ENCODE assay signal across 8 mouse cellular contexts in the genomic region with DNA sequence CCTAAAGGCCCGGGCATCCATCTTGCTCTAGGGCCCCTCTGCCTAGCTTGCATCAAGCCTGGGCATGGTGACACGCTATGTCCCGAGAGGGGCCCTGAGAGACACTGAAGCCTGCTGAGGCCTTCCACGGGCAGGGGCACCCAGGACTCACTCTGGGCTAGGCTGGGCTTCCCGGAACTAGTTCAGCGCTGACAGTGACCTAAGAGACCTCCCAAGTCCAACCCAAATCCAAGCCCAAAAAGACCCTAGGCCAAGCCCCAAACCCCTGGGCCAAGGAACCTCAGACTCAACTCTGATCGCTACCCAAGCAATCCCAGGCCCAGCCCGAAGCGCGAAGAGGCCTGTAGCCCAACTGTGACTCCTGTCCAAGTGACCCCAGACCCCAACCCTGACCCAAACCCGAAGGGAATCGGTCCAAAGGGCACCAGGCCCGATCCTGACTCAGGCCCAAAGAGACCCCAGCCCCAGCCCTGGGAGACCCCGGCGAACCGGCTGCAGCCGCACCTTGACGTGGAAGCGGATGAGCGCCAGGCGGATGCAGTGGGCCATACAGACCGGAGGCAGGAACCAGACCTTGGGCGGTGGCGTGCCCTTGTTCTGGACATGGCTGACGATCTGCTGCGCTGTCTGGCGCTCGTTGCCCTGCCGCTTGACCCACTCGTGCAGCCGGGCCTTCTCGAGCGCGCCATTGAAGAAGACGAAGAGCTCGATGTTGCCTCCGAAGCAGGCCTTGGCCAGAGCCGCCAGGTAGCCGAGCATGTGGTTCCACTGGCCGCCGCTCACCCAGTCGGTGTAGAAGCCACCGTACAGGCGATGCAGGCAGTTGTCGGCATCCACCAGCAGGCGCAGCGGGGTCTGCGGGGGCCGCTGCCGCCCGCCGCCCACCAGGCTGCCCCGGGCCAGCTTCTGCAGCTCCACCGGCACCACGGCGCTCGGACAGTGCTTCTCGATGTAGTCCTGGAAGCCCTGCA. TPM values are rescaled to one million over a fixed set of nuclear protein-coding genes. Genes with fewer than 3 reads are reported as not detected.
A peak's percentile ranks its signal among the peaks of the same experiment; 100 is the strongest.
DNase-seq lines count a peak whose midpoint lies in the region; ATAC-seq and TF ChIP-seq lines count a peak whose summit lies in the region.

No protein-coding gene starts in this region.

- peaks cover 16 to 25% of the 10 kb centered on the region in 2 experiments; a peak in 3 of 4 replicates for H3K4me1 ChIP-seq in ES-E14 (ENCODE audit: control insufficient read depth in 2 of 2, insufficient read depth in 2 of 2, low read length in 2 of 2, poor library complexity in 1 of 2)
- peaks cover 62% of the 10 kb centered on the region for H3K4me1 ChIP-seq in forebrain, embryonic 13.5 days
- 0 out of 2 replicates have a peak, but pooled peaks cover 8% of the 10 kb centered on the region for H3K4me1 ChIP-seq in heart, postnatal 0 days (ENCODE audit: control insufficient read depth, insufficient read depth)
- H3K4me1 ChIP-seq in liver, embryonic 16.5 days (ENCODE audit: control insufficient read depth, low read depth, low read length) = peaks cover 55% of the 10 kb centered on the region
- peaks cover 55% of the 10 kb centered on the region for H3K4me1 ChIP-seq in neural tube, embryonic 15.5 days

- ATAC-seq in forebrain, embryonic 13.5 days = no peak
- ATAC-seq in heart, postnatal 0 days (ENCODE audit: insufficient read depth, low read depth) = peak; percentile 3; the same call in 1 of the 2 replicates
- no peak for ATAC-seq in liver, embryonic 16.5 days (ENCODE audit: low read depth)
- ATAC-seq in neural tube, embryonic 15.5 days (ENCODE audit: low FRiP score) = peak; percentile 9; the same call in 1 of the 2 replicates

- peak overlapping the region; percentile 100 for H3K4me2 ChIP-seq in forebrain, embryonic 13.5 days
- H3K4me2 ChIP-seq in heart, postnatal 0 days (ENCODE audit: low read depth, low read length) = peak overlapping the region; percentile 91
- H3K4me2 ChIP-seq in liver, embryonic 16.5 days (ENCODE audit: low read depth, low read length) = peak overlapping the region; percentile 93
- H3K4me2 ChIP-seq in neural tube, embryonic 15.5 days = peak overlapping the region; percentile 98

- in situ Hi-C loops in ES-E14 (cut with MboI; ENCODE audit: low sequenced_read_pairs in 2 of 2, unreplicated experiment in 2 of 2) = no loop called here

- H3K9ac ChIP-seq in ES-E14 (ENCODE audit: insufficient read depth, low read depth, low read length, poor library complexity, severe bottlenecking) = peak overlapping the region; percentile 86
- H3K9ac ChIP-seq in forebrain, embryonic 13.5 days = peak overlapping the region; percentile 97
- peak overlapping the region; percentile 86 for H3K9ac ChIP-seq in heart, postnatal 0 days (replicated peaks; ENCODE audit: low read depth, low read length)
- H3K9ac ChIP-seq in liver, embryonic 16.5 days (ENCODE audit: low read depth, low read length) = peak overlapping the region; percentile 98
- H3K9ac ChIP-seq in neural tube, embryonic 15.5 days (replicated peaks) = peak overlapping the region; percentile 95

- H3K4me3 ChIP-seq in ES-E14 (ENCODE audit: insufficient read depth in 1 of 2, low read depth in 1 of 2, low read length in 2 of 2, poor library complexity in 1 of 2, severe bottlenecking in 1 of 2) = peak overlapping the region; percentile 90 to 96
- peak overlapping the region; percentile 89 for H3K4me3 ChIP-seq in forebrain, embryonic 13.5 days
- peak overlapping the region; percentile 91 for H3K4me3 ChIP-seq in heart, postnatal 0 days (ENCODE audit: low read depth, low read length)
- peak overlapping the region; percentile 96 for H3K4me3 ChIP-seq in liver, embryonic 16.5 days (ENCODE audit: low read depth, low read length)
- H3K4me3 ChIP-seq in neural tube, embryonic 15.5 days (replicated peaks) = peak overlapping the region; percentile 92

- H3K9me3 ChIP-seq in ES-E14 (ENCODE audit: control insufficient read depth, insufficient read depth, low read depth, low read length) = no peaks in the 10 kb centered on the region
- no peaks in the 10 kb centered on the region for H3K9me3 ChIP-seq in forebrain, embryonic 13.5 days (replicated peaks)
- no peaks in the 10 kb centered on the region for H3K9me3 ChIP-seq in heart, postnatal 0 days (replicated peaks; ENCODE audit: control insufficient read depth, low read length)
- H3K9me3 ChIP-seq in liver, embryonic 16.5 days (replicated peaks; ENCODE audit: control insufficient read depth, low read length) = no peaks in the 10 kb centered on the region
- no peaks in the 10 kb centered on the region for H3K9me3 ChIP-seq in neural tube, embryonic 15.5 days (replicated peaks)

- under 1% methylated on average over 51 of the region's 58 CpGs for WGBS in forebrain, embryonic 13.5 days
- WGBS in heart, postnatal 0 days = under 1% methylated on average over 52 of the region's 58 CpGs
- WGBS in liver, embryonic 16.5 days (ENCODE audit: insufficient replicate concordance) = under 1% methylated on average over 58 of the region's 58 CpGs
- WGBS in neural tube, embryonic 15.5 days = under 1% methylated on average over 58 of the region's 58 CpGs

- H3K27me3 ChIP-seq in forebrain, embryonic 13.5 days = no peaks in the 10 kb centered on the region
- no peaks in the 10 kb centered on the region for H3K27me3 ChIP-seq in heart, postnatal 0 days (ENCODE audit: control insufficient read depth, insufficient read depth, low read length)
- no peaks in the 10 kb centered on the region for H3K27me3 ChIP-seq in liver, embryonic 16.5 days (ENCODE audit: control insufficient read depth, insufficient read depth, low read depth, low read length)
- H3K27me3 ChIP-seq in neural tube, embryonic 15.5 days (replicated peaks) = no peaks in the 10 kb centered on the region

- no peak for TF ChIP-seq EP300 in heart, postnatal 0 days (IDR thresholded peaks at IDR 0.05; ENCODE audit: low read depth)

- peaks cover 3% of the 10 kb centered on the region; the same call in 1 of the 2 replicates for H3K36me3 ChIP-seq in ES-E14 (ENCODE audit: control insufficient read depth, insufficient read depth, low read length, poor library complexity, severe bottlenecking)
- no peaks in the 10 kb centered on the region for H3K36me3 ChIP-seq in forebrain, embryonic 13.5 days (ENCODE audit: poor library complexity, severe bottlenecking)
- H3K36me3 ChIP-seq in heart, postnatal 0 days (replicated peaks; ENCODE audit: control insufficient read depth, insufficient read depth, low read length) = peaks cover 5% of the 10 kb centered on the region; the same call in 1 of the 2 replicates
- no peaks in the 10 kb centered on the region for H3K36me3 ChIP-seq in liver, embryonic 16.5 days (ENCODE audit: control insufficient read depth, insufficient read depth)
- H3K36me3 ChIP-seq in neural tube, embryonic 15.5 days = no peaks in the 10 kb centered on the region

- TF ChIP-seq CTCF in heart, postnatal 0 days (IDR thresholded peaks at IDR 0.05; ENCODE audit: low read depth) = no peak

- no peak for DNase-seq in ES-E14 (ENCODE audit: low read depth, low spot score)
- DNase-seq in c-Kit-positive CD71-positive TER-119-positive erythroid progenitor cells, embryonic 14.5 days (ENCODE audit: low spot score) = peak; percentile 47
- DNase-seq in heart, postnatal 0 days (ENCODE audit: low spot score) = no peak
- DNase-seq in kidney, postnatal 36 days = peak; percentile 39 to 71
- DNase-seq in thymus, adult 18-20 months = peak; percentile 48 to 57

- peak overlapping the region; percentile 71 for H3K27ac ChIP-seq in ES-E14 (ENCODE audit: insufficient read depth, low read depth, low read length, poor library complexity, severe bottlenecking)
- H3K27ac ChIP-seq in forebrain, embryonic 13.5 days = peak overlapping the region; percentile 97
- H3K27ac ChIP-seq in heart, postnatal 0 days (ENCODE audit: low read depth) = peak overlapping the region; percentile 99
- peak overlapping the region; percentile 95 for H3K27ac ChIP-seq in liver, embryonic 16.5 days (ENCODE audit: low read length)
- peak overlapping the region; percentile 98 for H3K27ac ChIP-seq in neural tube, embryonic 15.5 days (replicated peaks)

TF ChIP-seq in ES-E14, 5 proteins besides CTCF, POLR2A, EP300 and RAD21:
- no peak for TF ChIP-seq ZC3H11A (IDR thresholded peaks at IDR 0.05; ENCODE audit: borderline replicate concordance, low read depth, low read length)
- no peak for TF ChIP-seq MAFK (IDR thresholded peaks at IDR 0.05; ENCODE audit: insufficient read depth, low read depth, low read length)
- TF ChIP-seq CHD2 (IDR thresholded peaks at IDR 0.05; ENCODE audit: low read depth, low read length) = no peak
- no peak for TF ChIP-seq HCFC1 (IDR thresholded peaks at IDR 0.05; ENCODE audit: borderline replicate concordance, insufficient read depth, low read length)
- TF ChIP-seq ZNF384 (IDR thresholded peaks at IDR 0.05; ENCODE audit: low read depth, low read length) = no peak
TF ChIP-seq in ES-E14: peak in this region for 0.

RNA-seq across cellular contexts. Expression of a gene that starts 0.7 kb away (rescaled TPM):
- 111 and 135 TPM in 2 replicates for total RNA-seq in ES-E14 (2012; rRNA removed)
- 16.0 and 16.3 TPM in 2 replicates for polyA plus RNA-seq in forebrain, embryonic 13.5 days (2015; fragmentation: Nextera tagmentation; extraction: Ambion mirVana)
- 110 and 112 TPM in 2 replicates for total RNA-seq in heart, postnatal 0 days (2014; rRNA removed; ENCODE audit: low replicate concordance)
- 13.4 and 13.9 TPM in 2 replicates for polyA plus RNA-seq in heart, postnatal 0 days (2015; fragmentation: Nextera tagmentation; extraction: Ambion mirVana)
- 11.5 and 12.0 TPM in 2 replicates for polyA plus RNA-seq in liver, embryonic 16.5 days (2015; fragmentation: Nextera tagmentation; extraction: Ambion mirVana)
- polyA plus RNA-seq in neural tube, embryonic 15.5 days (2015; fragmentation: Nextera tagmentation; extraction: Ambion mirVana) = 11.5 and 13.4 TPM in 2 replicates

Comparison
In these comparisons a context has a peak if more than half of its experiments do, and no peak if none do; other contexts are left out.
1. DNase-seq: peak in c-Kit-positive CD71-positive TER-119-positive erythroid progenitor cells, embryonic 14.5 days (single experiment), kidney, postnatal 36 days (2 of 2) and thymus, adult 18-20 months (2 of 2); none in ES-E14 (single experiment) and heart, postnatal 0 days (single experiment).
2. ATAC-seq: peak in heart, postnatal 0 days (single experiment) and neural tube, embryonic 15.5 days (single experiment); none in forebrain, embryonic 13.5 days (single experiment) and liver, embryonic 16.5 days (single experiment).
3. Peak in every context shown above with its lines, with median percentiles within 50 percentile points of each other: H3K27ac ChIP-seq, H3K4me3 ChIP-seq, H3K9ac ChIP-seq and H3K4me2 ChIP-seq.